Mouse (Mus musculus) forebrain, embryonic 13.5 days (tissue): ENCODE data around the gene Tmem265. TPM values are rescaled to one million over a fixed set of nuclear protein-coding genes. Genes with fewer than 3 reads are reported as not detected.

Experiments
- ATAC-seq: fragments of 200-750 bp; cut with Nextera tagmentation; 2 replicates; pipeline ENCODE4 v1.8.0; 2017
- H3K27ac ChIP-seq: fragments of 300-500 bp; sonication (generic); 2 replicates; pipeline ENCODE4 v1.5.1; 2015; ENCODE audit warnings: inconsistent platforms, mild to moderate bottlenecking, moderate library complexity
- H3K27me3 ChIP-seq: fragments of 300-500 bp; sonication (generic); 2 replicates; pipeline ENCODE4 v1.6.1; 2015; ENCODE audit warnings: mild to moderate bottlenecking, inconsistent platforms
- H3K36me3 ChIP-seq: fragments of 300-500 bp; sonication (generic); 2 replicates; pipeline ENCODE4 v1.6.1; 2015; ENCODE audit warnings: mild to moderate bottlenecking, inconsistent platforms; ENCODE audit not compliant: poor library complexity, severe bottlenecking
- H3K4me1 ChIP-seq: fragments of 300-500 bp; sonication (generic); 2 replicates; pipeline ENCODE4 v1.6.1; 2015; ENCODE audit warnings: inconsistent platforms
- H3K4me2 ChIP-seq: fragments of 300-500 bp; sonication (generic); 2 replicates; pipeline ENCODE4 v1.6.1; 2015; ENCODE audit warnings: inconsistent platforms, mild to moderate bottlenecking, moderate library complexity
- H3K4me3 ChIP-seq: fragments of 300-500 bp; sonication (generic); 2 replicates; pipeline ENCODE4 v1.5.1; 2015; ENCODE audit warnings: mild to moderate bottlenecking, inconsistent platforms
- H3K9ac ChIP-seq: fragments of 300-500 bp; sonication (generic); 2 replicates; pipeline ENCODE4 v1.6.1; 2015; ENCODE audit warnings: mild to moderate bottlenecking, inconsistent platforms
- H3K9me3 ChIP-seq: fragments of 300-500 bp; sonication (generic); replicated peaks from 2 replicates; pipeline ENCODE4 v1.6.1; 2016; ENCODE audit warnings: inconsistent platforms
- WGBS: fragments of 180-500 bp; shearing (Covaris S2); methylation state at CpG from one replicate; pipeline ENCODE4 v1.1.7; 2015; 5-methylcytosine and 5-hydroxymethylcytosine counted together
- polyA plus RNA-seq: library from polyadenylated mRNA; unstranded; fragments of >200 nt; fragmentation: Nextera tagmentation; extraction: Ambion mirVana; gene quantifications from 2 replicates; pipeline ENCODE4 v1.2.1, GENCODE M21; 2015

Gene Tmem265
- 5.0 and 5.7 TPM in 2 replicates for polyA plus RNA-seq

- H3K9ac ChIP-seq: no peak within 1 kb of the TSS
- peaks cover 84% of the 10 kb centered on the region for H3K36me3 ChIP-seq
- no peak for ATAC-seq
- H3K9me3 ChIP-seq: no peaks in the 10 kb centered on the region
- no peaks in the 10 kb centered on the region for H3K27me3 ChIP-seq
- no peaks in the 10 kb centered on the region for H3K4me1 ChIP-seq
- no peak within 1 kb of the TSS for H3K27ac ChIP-seq
- H3K4me3 ChIP-seq: no peak within 1 kb of the TSS
- no peak within 1 kb of the TSS for H3K4me2 ChIP-seq
- WGBS: 94% methylated on average over 5 of the region's 5 CpGs
Measured at GRCm38 (mm10) chr7:127561340-127561858, at the start of gene Tmem265. Tmem265 (plus strand) TSS chr7:127561390.

- H3K4me1 ChIP-seq: peaks cover 19% of the 10 kb centered on the region
- peak within 1 kb of the TSS; percentile 65 for H3K4me2 ChIP-seq
- H3K9ac ChIP-seq: peak within 1 kb of the TSS; percentile 89
- H3K4me3 ChIP-seq: peak within 1 kb of the TSS; percentile 79
- H3K27me3 ChIP-seq: no peaks in the 10 kb centered on the region
- H3K9me3 ChIP-seq: no peaks in the 10 kb centered on the region
- under 1% methylated on average over 32 of the region's 37 CpGs for WGBS
- H3K27ac ChIP-seq: peak within 1 kb of the TSS; percentile 98
- H3K36me3 ChIP-seq: peaks cover 23% of the 10 kb centered on the region
- ATAC-seq: peak; percentile 99
Measured at GRCm38 (mm10) chr7:127511808-127512230, 49.4 kb upstream of the Tmem265 start, which contains the start of gene Srcap. Srcap (plus strand) TSS chr7:127511983.

DNA sequence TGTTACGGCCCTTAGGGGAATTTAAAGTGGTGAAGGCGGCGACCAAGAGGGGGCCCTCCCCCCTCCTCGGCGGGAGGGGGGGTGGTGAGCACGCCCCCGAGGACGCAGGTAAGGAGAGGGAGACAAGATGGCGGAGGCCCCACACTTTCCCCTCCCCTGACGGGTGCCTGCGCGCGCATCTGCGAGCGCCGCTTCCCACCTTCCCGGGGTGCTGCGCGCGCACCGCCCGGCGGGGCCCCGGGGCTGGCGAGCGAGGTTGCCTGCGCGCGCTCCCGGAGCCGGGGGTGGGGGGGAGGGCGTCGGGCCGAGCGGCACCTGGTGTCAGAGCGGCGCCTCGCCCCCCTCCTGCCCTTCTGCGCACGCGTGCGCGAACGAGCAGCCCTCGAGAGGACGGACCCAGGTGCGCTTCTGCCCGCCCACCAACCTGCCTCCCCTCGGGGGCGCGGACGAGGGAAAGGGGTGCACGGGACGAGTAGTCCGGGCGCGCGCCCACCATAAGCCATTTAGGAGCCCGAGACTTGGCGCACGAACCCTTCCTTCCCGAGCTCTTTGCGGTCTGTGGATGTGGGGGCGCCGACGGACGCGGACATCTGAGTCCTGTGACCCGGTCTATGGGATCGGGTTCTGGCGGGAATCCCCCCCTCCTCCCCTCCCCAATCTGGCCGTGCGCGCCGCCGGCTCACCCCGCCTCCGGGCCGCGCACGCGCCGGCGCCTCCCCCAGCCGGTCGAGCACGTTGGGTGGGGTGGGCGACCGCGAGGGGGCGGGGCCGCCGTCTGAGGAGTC is 48.8 kb upstream of the Tmem265 start:
- peak overlapping the region; percentile 79 for H3K4me3 ChIP-seq
- peak overlapping the region; percentile 89 for H3K9ac ChIP-seq
- peaks cover 19% of the 10 kb centered on the region for H3K4me1 ChIP-seq
- H3K27ac ChIP-seq: peak overlapping the region; percentile 98
- no peaks in the 10 kb centered on the region for H3K9me3 ChIP-seq
- H3K36me3 ChIP-seq: peaks cover 29% of the 10 kb centered on the region
- H3K27me3 ChIP-seq: no peaks in the 10 kb centered on the region
- ATAC-seq: peak; percentile 79
- WGBS: under 1% methylated on average over 78 of the region's 93 CpGs
- H3K4me2 ChIP-seq: peak overlapping the region; percentile 65

GRCm38 (mm10) chr7:127513016-127513390 is 48.2 kb upstream of the Tmem265 start:
- 46% methylated on average over 8 of the region's 8 CpGs for WGBS
- H3K4me3 ChIP-seq: peak overlapping the region; percentile 79
- no peaks in the 10 kb centered on the region for H3K9me3 ChIP-seq
- peak overlapping the region; percentile 65 for H3K4me2 ChIP-seq
- ATAC-seq: no peak
- H3K27ac ChIP-seq: peak overlapping the region; percentile 98; the same call in 1 of the 2 replicates
- H3K36me3 ChIP-seq: peaks cover 35% of the 10 kb centered on the region
- peaks cover 19% of the 10 kb centered on the region for H3K4me1 ChIP-seq
- H3K9ac ChIP-seq: peak overlapping the region; percentile 89
- H3K27me3 ChIP-seq: no peaks in the 10 kb centered on the region

DNA sequence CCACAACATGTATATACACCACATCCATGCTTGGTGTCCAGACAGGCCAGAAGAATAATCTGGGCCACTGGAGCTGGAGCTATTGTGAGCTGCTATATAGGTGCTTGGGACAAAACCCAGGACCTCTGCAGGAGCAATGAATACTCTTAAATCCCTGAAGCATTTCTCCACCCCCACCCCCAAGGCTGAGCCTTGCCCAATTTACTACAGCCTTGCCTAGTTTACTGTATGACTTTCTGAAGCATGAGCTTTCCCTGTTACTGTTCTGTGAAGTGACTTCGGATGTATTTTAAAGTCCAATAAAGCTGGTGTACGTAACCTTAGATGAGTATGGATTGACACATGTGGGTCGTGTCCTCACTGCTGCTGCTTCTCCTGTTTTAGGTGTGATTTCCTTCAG is 47.4 kb upstream of the Tmem265 start:
- Histone ChIP-seq H3K27ac (no peak overlapping the region), H3K9me3 (no peaks in the 10 kb centered on the region), H3K4me1 (peaks cover 19% of the 10 kb centered on the region), H3K9ac (0 out of 2 replicates have a peak overlapping the region, but pooled peaks have one; percentile 34), H3K4me3 (peak overlapping the region; percentile 79), H3K36me3 (peaks cover 42% of the 10 kb centered on the region), H3K27me3 (no peaks in the 10 kb centered on the region), H3K4me2 (peak overlapping the region; percentile 65)
- 88% methylated on average over 3 of the region's 3 CpGs for WGBS
- ATAC-seq: no peak

DNA sequence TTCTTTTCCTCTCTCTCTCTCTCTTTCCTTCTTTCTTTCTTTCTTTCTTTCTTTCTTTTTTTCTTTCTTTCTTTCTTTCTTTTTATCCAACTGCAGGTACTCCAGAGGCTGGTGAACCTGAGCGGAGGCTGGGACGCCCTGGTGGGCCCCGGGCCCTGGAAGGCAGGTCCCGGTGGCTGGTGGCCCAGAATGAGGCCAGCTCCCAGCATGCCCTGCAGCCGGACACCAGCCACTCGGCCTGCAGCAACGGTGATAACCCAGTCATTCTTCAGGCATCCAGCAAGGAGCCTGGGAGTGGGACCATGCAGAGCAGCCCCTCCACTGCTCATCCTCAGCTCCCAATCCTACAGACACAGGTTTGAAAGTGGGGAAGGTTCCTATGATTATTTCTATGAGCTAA is 45.3 kb upstream of the Tmem265 start:
- H3K27me3 ChIP-seq: no peaks in the 10 kb centered on the region
- peaks cover 19% of the 10 kb centered on the region for H3K4me1 ChIP-seq
- no peak overlapping the region for H3K4me2 ChIP-seq
- H3K9ac ChIP-seq: no peak overlapping the region
- no peak for ATAC-seq
- WGBS: 94% methylated on average over 7 of the region's 7 CpGs
- H3K9me3 ChIP-seq: no peaks in the 10 kb centered on the region
- H3K27ac ChIP-seq: no peak overlapping the region
- no peak overlapping the region for H3K4me3 ChIP-seq
- peaks cover 60% of the 10 kb centered on the region for H3K36me3 ChIP-seq

DNA sequence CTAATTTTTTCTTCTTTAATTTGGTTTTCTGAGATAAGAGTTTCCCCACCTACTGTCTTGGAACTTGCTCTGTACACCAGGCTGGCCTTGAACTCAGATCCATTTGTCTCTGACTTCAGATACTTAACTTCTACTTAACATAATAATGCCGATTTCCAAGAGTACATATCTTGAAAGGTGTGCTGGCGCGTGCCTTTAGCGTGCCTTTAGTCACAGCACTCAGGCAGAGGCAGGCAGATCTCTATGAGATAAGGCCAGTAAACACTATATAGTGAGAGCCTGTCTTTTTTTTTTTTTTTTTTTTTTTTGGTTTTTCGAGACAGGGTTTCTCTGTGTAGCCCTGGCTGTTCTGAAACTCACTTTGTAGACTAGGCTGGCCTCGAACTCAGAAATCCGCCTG is 44.8 kb upstream of the Tmem265 start:
- no peak overlapping the region for H3K4me2 ChIP-seq
- H3K9me3 ChIP-seq: no peaks in the 10 kb centered on the region
- H3K4me3 ChIP-seq: no peak overlapping the region
- H3K9ac ChIP-seq: no peak overlapping the region
- ATAC-seq: no peak
- WGBS: 94% methylated on average over 7 of the region's 7 CpGs
- peaks cover 65% of the 10 kb centered on the region for H3K36me3 ChIP-seq
- H3K27me3 ChIP-seq: no peaks in the 10 kb centered on the region
- peaks cover 15% of the 10 kb centered on the region for H3K4me1 ChIP-seq
- H3K27ac ChIP-seq: no peak overlapping the region

- H3K9ac ChIP-seq: no peak within 1 kb of the TSS
- no peaks in the 10 kb centered on the region for H3K27me3 ChIP-seq
- ATAC-seq: no peak
- no peak within 1 kb of the TSS for H3K27ac ChIP-seq
- no peak within 1 kb of the TSS for H3K4me2 ChIP-seq
- H3K36me3 ChIP-seq: peaks cover 93% of the 10 kb centered on the region
- H3K4me3 ChIP-seq: no peak within 1 kb of the TSS
- WGBS: 93% methylated on average over 3 of the region's 3 CpGs
- H3K9me3 ChIP-seq: no peaks in the 10 kb centered on the region
- no peaks in the 10 kb centered on the region for H3K4me1 ChIP-seq
Measured at GRCm38 (mm10) chr7:127519284-127519683, 41.9 kb upstream of the Tmem265 start, which contains the start of gene Gm42715. Gm42715 (plus strand) TSS chr7:127519584.

GRCm38 (mm10) chr7:127541671-127542070 is 19.5 kb upstream of the Tmem265 start:
- no peaks in the 10 kb centered on the region for H3K9me3 ChIP-seq
- ATAC-seq: no peak
- H3K36me3 ChIP-seq: peaks cover 95% of the 10 kb centered on the region
- H3K27ac ChIP-seq: no peak overlapping the region
- 99% methylated on average over 3 of the region's 3 CpGs for WGBS
- no peaks in the 10 kb centered on the region for H3K4me1 ChIP-seq
- H3K27me3 ChIP-seq: no peaks in the 10 kb centered on the region
- no peak overlapping the region for H3K4me2 ChIP-seq
- no peak overlapping the region for H3K9ac ChIP-seq
- no peak overlapping the region for H3K4me3 ChIP-seq

- H3K4me1 ChIP-seq: no peaks in the 10 kb centered on the region
- WGBS: 86% methylated on average over 15 of the region's 15 CpGs
- H3K27me3 ChIP-seq: no peaks in the 10 kb centered on the region
- H3K4me2 ChIP-seq: no peak overlapping the region
- H3K36me3 ChIP-seq: peaks cover 82% of the 10 kb centered on the region
- no peak overlapping the region for H3K9ac ChIP-seq
- no peak for ATAC-seq
- no peaks in the 10 kb centered on the region for H3K9me3 ChIP-seq
- no peak overlapping the region for H3K4me3 ChIP-seq
- H3K27ac ChIP-seq: no peak overlapping the region
Measured at GRCm38 (mm10) chr7:127549116-127549835, 11.9 kb upstream of the Tmem265 start.

DNA sequence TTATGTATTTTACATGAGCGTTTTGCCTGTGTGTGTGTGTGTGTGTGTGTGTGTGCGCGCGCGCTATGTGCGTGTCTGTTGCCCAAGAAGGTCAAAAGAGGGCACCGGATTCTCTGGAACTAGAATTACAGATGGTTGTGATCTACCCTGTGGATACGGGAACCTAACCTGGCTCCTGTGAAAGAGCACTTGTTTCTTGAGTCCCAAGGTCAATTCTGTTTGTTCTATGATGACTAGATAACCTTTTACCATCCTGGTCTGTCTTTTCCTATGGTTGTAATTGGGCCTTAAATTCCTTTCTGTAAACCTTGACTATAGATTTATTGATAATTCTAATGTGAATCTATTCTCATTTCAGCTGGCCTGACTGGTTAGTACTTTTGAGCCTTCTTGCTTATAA is 9.6 kb upstream of the Tmem265 start:
- Histone ChIP-seq H3K27ac (no peak overlapping the region), H3K27me3 (no peaks in the 10 kb centered on the region), H3K4me3 (no peak overlapping the region), H3K36me3 (peaks cover 82% of the 10 kb centered on the region), H3K9ac (no peak overlapping the region), H3K9me3 (no peaks in the 10 kb centered on the region), H3K4me1 (no peaks in the 10 kb centered on the region), H3K4me2 (no peak overlapping the region)
- WGBS: 97% methylated on average over 8 of the region's 8 CpGs
- no peak for ATAC-seq

DNA sequence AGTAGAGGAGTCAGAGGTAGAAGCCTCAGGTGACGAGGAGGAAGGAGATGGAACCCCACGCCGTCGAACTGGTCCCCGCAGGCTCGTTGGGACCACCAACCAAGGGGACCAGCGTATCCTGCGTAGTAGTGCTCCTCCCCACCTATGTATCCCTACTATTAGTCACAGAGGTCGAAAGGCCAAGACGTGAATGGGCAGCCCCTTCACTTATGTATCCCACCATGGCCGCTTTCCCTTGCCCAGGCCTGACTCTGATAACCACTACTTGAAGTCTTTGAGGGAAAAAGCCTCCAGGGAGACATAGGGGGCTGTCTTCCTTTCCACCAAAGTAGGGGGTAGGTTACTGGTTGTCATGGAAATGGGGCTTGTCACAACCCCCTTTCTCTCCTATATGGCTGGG is 610 bp upstream of the Tmem265 start:
- WGBS: 97% methylated on average over 11 of the region's 11 CpGs
- Histone ChIP-seq H3K27me3 (no peaks in the 10 kb centered on the region), H3K27ac (no peak overlapping the region), H3K4me1 (no peaks in the 10 kb centered on the region), H3K4me2 (no peak overlapping the region), H3K9me3 (no peaks in the 10 kb centered on the region), H3K9ac (no peak overlapping the region), H3K36me3 (peaks cover 85% of the 10 kb centered on the region), H3K4me3 (no peak overlapping the region)
- ATAC-seq: no peak
